Mouse (Mus musculus) urinary bladder, postnatal 36 days (tissue): Measurements from ENCODE around the gene Pde6g.
"Not testable (repeated sequence)": the region's sequence is repeated elsewhere in the genome, so short reads cannot be mapped to it uniquely, and the experiment has no call there.

ENCODE experiments used
- DNase-seq, 2 experiments: peaks; one replicate each; pipeline ENCODE4 v3.0.0; 2022; ENCODE audit warnings: low spot score in 2 of 2, mixed read lengths in 1 of 2

Pde6g gene

GRCm38 (mm10) chr11:120422651-120423568, 30.4 kb downstream of the Pde6g start:
- no peak for DNase-seq

- DNase-seq = no peak
Observed at GRCm38 (mm10) chr11:120418592-120418991, 34.7 kb downstream of the Pde6g start.

GRCm38 (mm10) chr11:120417852-120418251, 35.4 kb downstream of the Pde6g start:
- DNase-seq = no peak

GRCm38 (mm10) chr11:120413621-120414020, 39.7 kb downstream of the Pde6g start:
- DNase-seq = not testable (repeated sequence)

GRCm38 (mm10) chr11:120406445-120406844, 46.9 kb downstream of the Pde6g start:
- DNase-seq = no peak

- DNase-seq = no peak
Observed at GRCm38 (mm10) chr11:120405867-120406266, 47.4 kb downstream of the Pde6g start.

GRCm38 (mm10) chr11:120404814-120405213, 48.5 kb downstream of the Pde6g start:
- no peak for DNase-seq

- no peak for DNase-seq
Observed at GRCm38 (mm10) chr11:120399319-120399718, 54.0 kb downstream of the Pde6g start.
